Mouse (Mus musculus) erythroblast, embryonic 14.5 days (primary cell): ENCODE data around the gene Pot1a.

Experiments
- GATA1 ChIP-seq: IDR thresholded peaks from 2 replicates; pipeline ENCODE4 v1.6.1; 2012; ENCODE audit warnings: low read length, inconsistent platforms, mixed read lengths
- TAL1 ChIP-seq: IDR thresholded peaks from 3 replicates; pipeline ENCODE4 v1.6.1; 2012; ENCODE audit warnings: low read length, inconsistent platforms, mixed read lengths

DNA sequence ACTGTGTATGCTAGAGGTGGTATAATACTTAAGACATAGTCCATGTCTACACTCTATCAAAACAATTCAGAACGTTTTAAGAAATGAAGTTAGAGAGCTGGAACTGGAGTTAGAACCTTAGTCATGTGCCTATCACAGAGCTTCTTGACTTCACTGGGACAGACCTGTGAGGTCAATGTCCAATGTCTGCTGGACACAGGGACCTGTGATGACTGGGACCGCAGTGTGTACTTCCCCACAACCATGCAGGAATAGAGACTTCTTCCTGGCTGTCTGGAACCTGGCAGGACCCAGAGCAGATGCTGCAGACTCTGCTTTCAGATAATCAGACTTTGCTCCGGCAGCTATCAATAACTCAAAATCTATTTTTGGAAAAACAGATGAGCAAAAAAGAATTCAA is 40.8 kb downstream of the Pot1a start:
- TF ChIP-seq GATA1 = no peak
- TF ChIP-seq TAL1 = no peak
